Mouse (Mus musculus) kidney, postnatal 10 days (tissue): ENCODE data around the gene Zmiz1.

Source experiments
- DNase-seq: peaks from one replicate; pipeline ENCODE4 v3.0.0; 2021; ENCODE audit warnings: mixed read lengths

Gene Zmiz1

DNA sequence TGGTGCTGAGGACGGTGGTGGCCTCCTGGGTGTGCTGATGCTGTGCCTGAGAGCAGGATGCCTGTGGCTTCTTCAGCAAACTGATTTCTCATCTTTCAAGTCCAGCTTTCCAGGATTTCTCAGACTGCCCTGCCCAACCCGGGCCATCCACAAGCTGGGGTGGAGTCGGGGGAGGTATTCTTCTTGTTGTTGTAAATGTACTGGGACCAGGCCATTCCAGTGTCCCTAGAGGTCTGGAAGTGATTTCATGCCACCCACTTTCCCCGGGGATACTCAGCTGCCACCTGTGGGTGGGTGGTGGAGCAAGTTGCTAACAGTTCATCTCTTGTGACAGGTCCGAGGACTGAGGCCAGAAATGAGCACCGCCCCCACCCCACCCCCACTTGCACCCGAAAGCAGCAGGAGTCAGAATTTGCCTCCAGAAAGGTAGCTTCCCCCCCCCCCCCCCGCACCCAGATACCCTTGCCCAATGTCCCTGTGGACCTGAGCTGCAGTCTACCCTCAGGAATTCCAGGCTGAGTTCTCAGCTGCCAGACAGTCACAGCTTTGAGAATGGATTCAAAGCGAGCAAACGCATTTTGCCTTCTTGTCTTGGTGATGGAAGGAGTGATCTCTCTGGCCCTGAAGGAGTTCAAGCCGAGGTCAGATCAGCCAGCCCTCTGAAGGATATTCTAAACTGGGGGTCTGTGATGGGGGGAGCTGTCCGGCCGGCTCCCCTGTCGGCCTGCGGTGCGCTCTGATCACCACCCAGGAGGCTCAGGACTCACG is 2.1 kb upstream of the Zmiz1 start:
- DNase-seq, result peak; percentile 65

DNA sequence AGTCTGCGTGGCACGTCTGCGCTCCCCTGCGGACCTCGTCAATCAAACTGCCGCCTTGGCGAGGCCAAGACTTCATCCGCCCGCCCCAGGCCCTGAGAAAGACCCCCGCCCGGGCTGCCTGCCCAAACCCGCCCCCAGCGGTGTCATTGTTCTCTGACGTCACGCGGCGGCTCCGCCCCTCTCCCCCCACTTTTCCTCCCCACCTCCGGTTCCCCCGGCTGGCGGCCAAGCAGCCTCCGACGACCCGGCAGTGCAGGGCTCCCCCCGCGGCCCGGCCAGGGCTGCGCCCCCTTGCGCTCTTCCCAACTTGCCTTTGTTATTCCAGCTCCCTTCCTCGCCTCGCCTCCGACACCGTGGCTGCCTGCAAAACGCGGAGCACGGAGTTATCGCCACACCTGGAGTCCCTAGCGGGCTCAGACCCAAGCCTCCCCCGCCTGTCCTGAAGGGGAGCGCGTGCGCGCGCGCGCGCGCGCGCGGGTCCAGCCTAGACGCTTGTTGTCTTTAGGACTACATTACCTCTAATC is 1.5 kb upstream of the Zmiz1 start:
- DNase-seq, result peak; percentile 98

DNA sequence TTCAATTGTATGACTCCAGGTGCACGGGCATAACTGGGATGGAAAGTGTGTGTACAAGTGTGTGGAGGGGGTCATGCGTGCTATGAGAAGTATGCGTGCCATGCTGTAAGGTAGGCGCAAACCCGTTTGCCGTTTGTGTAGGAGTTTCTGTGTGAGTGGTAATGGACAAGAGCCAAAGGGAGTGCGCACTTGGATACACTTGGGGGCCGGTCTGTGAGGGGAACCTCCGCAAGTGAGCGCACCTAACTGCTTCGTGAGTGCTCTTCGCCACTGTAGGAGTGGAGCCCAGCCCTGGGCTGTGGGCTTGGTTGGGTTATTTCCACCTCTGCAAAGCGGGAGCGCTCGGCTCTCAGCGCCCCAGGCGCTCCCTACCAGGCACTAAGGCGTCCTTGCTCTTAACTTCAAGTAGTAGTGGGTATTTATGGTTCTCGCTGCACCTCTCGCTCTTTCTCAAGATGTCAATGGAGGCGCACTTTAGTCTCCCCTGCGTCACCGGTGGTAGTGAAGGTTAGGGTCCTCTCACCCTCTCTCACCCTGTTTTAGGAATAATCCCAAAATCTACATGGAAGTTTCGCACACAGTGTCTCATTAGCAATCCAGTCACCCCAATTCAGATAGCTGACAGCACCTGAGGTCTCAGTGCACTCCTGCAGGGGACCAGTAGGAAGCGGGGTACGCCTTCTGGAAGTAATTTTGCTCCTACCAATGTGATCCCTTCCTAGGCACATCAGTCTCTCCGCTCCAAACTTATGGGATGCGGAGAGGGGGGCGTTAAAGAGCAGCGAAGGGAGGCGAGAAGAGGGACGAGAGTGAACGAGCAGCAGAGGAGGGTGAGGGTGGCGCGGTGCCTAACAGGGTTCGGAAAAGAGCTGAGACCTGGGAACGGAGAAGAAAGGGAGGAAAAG is 622 bp upstream of the Zmiz1 start:
- peak; percentile 51 for DNase-seq

DNA sequence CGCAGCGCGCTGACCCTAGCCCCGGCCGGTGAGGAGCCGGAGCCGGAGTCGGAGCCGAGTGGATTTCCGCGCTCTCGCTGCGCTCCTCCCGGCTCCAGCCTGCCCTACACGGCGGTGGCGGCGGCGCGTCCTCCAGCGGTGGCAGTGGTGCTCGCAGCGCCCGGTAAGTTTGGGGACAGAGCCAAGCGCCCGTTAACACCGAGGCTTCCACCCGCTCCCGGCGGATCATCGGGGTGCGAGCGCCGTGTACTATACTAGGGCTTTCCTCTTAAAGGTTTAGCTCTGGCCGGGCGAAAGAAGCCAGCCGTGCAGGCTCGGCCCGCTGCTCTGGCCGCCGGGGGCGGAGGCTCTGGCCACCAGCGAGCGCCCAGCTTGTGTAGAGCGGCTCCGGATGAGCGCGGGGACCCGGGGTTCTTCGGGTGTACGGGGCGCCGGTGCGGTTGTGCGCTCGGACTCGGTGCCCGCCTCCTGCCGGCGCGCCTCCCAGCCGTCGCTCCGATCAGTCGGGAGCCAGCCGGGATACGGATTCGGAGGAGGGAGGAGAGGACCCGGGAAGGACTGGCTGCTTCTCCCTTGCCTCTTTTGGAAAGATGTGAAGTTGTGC is 511 bp downstream of the Zmiz1 start:
- no peak for DNase-seq

DNA sequence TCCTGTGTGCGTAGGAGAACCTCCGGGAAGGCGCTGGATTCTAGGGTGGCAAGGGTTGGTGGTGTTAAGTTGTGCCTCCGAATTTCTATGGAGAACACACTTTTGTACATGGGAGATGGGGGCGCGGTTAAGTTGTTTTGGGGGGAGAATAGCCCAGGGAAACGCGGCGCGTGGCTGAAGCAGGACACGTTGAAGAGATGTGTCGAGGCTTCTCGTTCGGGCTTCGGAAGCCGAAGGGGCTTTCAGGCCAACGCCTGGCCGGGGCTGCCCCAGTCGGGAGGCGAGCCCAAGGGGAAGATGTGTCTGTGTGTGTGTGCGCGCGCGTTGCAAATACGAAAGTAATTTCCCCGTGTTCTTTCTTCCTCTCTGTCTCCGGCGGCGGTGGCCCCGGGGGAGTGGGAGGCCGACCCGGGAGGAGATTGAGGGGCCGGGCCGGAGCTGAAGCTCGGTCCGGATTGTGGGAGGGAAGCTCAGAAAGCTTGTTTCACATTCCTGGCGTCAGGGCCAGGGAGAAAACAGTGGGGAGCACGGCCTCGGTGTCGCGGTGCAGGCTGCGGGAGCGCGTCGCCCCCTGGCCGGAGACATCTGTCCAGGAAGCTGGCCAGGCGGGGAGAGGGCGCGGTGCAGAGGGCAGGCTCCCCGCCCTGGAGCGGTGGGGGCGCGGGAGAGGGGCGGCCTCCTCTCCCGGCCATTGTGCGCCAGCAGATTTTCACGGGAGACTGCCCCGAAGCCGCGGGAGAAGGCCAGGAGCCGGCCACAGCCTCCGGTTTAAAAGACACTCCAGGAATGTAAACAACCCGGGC is 1.2 kb downstream of the Zmiz1 start:
- DNase-seq, result peak; percentile 85

DNA sequence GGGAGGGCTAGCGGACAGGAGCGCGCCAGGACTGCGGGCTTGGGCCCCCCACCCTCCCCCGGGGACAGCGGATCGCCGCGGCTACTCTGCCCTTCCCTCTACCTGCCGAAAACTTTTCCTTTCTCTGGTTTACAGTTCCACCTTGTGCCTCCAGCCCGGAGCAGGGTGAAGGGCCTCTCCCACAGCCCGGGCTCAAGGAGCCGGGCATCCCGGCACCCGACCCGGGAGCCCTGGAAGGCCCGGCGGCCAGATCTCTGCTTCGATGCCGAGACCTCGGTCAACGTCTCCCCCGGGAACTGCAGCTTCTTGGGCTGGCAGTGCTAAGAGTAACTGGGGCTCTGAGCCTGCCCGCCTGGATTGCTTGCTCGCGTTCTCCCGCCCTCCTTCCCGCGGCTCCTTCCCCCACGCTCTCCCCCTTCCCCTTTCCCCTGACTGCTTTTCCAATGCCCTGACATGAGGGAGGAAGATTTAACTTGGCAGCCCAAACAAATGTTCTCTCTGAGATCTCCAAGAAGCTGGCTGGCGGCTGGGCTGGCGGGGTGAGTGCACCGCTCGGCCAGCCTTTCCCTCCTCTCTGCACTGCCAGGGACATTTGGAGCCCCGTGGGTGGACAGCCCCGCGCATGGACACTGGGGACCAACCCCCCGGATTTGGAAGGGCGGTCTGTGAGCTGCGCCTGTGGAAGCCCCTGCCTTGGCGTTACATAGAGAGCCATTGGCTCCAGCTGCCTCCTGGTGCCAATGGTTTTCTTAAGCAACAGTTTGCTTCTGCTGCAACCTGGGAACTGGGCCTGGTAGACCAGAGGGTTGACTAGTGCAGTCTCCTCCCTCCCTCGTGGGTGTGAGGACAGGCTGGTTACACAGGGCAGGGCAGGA is 2.1 kb downstream of the Zmiz1 start:
- DNase-seq, result peak; percentile 78

DNA sequence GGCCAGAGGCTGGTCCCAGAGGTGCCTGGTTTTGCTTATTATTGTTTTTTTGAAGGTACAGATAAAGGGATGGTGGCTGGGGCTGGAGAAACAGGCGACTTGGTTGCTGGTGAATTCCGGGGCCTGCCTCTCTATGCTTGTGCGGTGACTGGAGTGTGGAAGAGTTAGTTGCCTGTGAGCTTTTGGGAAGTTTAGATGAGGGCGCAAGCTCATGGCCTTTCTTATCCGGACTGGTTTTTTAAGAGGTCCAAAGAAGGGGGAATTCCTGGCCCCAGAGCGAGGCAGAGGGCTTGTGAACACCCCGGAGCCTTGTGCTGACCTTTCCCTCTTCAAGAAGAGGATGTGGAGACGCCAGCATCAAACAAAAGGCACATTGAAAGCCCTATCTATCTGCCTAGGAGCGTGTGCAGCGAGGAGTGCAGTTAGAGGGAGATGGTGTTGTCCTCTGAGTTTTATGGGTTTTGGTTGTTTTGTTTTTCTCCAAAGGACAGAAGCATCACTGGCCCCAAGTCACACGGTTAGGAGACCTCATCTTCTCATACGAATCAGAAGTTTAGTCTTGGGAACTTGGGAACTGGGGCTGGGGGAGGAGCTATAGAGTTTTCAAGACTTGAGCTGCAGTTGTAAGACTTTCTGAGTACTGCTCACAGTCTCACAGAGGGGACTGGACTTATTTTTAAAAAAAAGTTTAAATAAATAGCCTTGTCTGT is 2.8 kb downstream of the Zmiz1 start:
- DNase-seq, result peak; percentile 27

DNA sequence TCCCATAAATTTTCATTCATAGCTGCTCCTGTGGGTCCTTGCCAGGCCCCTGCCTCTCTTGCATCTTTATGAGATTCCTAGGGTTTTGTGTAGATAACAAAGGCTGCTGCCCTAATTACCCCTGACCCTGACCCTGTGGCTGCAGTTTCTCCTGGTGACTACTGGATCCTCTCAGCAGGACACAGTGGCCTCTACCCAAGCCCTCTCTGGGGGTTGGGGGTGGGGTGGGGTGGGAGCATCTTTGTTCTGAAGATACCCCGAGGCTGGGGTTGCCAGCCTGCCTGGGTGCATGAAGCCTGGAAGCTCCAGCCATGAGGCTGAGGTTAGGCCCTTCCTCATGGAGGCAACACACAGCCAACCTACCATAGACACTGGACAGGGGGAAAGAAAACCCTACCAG is 4.0 kb downstream of the Zmiz1 start:
- peak; percentile 13 for DNase-seq

DNA sequence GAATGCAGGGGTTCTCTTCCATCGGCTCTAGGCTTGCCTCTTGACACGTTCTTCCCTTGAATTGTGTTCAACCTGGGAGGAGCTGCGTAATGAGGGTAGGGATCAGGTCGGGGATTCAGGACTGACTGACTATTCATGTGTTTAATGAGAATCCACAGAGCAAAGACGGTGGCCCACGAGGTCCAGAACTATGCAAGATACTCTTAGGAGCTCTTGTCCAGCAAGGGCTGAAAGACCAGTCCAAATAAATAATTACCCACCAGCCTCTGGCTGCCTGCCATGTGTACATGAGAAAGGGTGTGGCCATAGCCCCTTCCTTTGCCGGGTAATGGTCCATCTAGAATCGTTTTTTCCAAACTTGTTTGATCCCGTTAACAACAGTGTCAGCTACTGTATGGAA is 4.9 kb downstream of the Zmiz1 start:
- peak; percentile 91 for DNase-seq

DNA sequence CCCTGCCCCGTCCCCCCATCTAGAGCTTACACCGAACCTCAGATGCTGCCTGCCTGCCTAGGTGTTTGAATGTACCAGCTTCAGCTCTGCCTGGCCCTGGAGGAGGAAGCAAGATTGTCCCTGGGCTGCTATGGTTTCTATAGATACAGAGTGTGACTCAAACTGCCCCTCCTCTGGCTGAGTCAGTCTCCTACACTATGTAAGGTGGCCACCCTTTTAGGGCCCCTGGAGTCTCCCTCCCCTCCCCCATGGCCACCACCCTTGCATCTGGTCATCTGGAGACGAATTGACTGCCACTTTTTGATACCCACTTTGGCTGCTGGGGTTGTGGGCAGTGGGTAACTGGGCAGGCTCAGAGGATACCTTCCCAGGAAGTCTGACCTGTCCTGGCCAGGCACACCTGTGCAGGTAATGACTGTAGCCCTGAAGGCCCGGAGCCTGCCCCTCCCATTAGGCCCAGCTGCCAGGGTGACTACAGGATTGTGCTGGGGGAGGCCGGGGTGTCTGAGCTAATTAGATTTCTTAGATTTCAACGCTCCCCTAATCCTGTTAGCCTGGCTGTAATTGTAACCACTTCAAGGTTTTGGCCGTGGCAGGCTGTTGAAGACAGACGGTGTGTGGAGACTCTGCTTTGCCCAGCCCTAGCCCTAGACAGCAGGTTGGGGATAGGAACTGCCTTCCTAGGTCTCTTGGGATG is 5.8 kb downstream of the Zmiz1 start:
- peak; percentile 35 for DNase-seq

DNA sequence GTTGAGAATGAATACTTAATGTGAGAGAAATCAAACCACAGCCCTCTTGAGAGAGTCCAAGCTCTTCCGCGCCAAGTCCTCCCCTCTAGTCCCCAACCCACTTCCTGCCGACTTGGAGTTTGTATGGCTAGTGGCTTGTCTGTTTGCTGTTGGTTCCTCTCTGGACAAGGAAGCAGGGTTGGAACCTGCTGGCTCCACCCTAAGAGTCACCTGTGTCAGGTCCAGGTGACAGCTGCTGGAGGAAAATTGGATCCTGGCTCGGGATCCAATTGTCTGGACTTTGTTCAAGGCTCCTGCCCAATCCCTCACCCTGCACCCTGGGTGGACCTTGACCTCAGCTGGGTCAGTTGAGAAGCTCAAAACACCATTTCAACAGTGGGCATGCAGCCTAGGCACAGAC is 7.4 kb downstream of the Zmiz1 start:
- peak; percentile 70 for DNase-seq

DNA sequence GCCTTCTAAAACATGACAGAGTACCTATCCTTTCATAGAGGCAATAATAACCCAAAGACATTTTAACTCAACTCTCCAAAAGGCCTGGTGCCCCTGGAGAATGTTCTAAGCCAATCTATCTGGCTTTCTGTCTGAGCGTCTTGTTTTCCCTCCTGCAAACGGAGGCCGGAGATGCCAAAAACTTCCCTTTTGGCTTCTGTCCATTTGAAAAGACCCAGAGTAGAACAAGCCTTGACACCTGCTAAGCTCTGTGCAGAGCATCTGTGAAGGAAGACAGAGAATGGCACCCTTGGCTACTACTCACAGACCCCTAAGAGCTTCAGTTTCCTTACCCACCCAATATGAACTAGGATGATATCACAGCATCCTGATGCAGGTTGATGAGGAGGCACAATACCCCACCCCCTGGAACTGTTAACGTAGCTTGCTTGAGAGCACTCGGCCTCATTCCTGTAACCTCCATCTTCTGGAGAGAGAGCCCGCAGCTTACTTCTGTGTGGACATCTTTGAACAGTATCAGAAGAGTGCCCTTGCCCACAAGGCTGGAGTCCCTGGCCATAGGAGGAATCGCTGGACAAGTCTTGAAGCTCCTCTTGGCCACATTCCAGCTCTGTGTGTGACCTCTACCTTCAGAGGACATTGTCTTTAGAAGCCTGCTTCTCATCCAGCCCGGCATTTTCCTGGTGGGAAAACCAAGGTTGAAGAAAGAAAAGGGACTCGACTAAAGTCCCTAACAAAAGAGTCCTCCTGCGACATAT is 9.1 kb downstream of the Zmiz1 start:
- DNase-seq, result peak; percentile 75

DNA sequence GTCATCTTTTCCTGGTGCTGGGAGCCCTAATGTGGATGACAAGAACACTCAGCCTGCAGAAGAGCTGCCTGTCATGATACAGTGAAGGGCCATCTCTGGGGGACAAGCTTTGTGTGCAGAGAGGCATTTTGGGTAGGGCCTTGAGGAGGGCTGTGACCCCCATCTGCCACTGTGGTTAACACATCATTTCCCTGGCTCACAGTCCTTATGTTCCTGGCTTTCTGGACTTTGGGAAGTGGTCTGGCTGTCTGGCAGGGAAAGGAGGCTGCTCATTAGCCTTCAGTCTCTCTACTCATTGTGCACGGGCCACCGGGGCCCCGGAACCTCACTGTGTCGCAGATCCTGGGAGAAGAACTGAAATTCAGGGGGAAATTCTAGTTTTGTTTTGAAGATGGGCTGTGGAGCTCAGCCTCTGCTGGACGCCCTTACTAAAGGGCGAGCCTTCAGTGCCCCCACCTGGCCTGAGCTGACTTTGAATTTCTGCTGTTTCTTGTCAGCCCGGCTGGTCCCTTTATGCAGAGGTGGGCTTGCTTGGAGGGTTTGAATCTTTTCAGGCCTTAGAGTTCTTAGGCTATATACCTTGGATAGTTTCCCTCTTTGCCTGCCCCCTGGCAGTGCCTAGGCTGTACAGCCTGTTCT is 10.0 kb downstream of the Zmiz1 start:
- peak; percentile 30 for DNase-seq

DNA sequence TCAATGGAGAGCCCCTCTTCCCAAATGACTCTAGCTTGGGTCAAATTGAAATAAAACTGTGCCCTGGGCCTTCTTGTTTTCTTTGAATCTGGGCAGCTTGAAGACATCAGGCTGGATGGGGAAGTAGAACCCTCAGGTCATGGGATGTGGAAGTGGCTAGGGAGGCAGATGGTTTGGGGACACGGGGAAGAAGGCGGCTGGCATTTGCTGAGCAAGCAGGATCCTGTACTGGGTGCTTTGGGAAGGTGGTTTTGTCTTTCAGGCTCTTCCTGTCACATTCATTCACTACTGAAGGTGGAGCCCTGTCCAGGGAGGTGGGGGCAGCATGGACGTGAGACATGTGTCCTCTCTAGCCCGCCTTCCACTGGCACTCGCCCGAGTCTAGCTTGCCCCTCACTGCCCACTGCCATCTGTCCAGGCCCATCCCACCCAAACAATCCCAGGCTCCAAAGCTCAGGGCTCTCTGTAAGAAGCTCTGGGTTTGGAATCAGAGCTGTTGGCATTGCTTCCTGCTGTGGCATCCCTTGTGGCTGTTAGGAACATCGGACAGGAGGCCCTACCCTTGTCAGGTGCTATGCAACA is 11.3 kb downstream of the Zmiz1 start:
- DNase-seq, result peak; percentile 27

DNA sequence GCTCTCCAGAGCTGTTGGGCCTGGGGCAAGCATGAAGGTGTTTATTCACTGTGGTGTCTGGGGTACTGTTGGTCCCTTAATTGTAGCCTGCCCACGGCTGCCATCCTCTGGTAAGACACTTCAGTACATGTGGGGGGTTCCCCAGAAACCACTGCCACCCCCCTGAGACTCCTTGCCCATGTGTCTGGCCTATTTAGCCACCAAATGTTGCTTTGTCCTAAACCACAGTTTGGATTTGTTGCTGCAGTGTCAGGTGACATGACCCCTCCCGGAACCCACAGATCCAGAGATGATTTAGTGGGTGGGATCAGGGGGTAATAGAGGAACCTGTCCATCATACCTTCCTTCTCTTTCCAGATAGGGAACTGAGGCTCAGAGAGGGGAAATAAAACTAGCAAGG is 12.1 kb downstream of the Zmiz1 start:
- DNase-seq, result no peak

DNA sequence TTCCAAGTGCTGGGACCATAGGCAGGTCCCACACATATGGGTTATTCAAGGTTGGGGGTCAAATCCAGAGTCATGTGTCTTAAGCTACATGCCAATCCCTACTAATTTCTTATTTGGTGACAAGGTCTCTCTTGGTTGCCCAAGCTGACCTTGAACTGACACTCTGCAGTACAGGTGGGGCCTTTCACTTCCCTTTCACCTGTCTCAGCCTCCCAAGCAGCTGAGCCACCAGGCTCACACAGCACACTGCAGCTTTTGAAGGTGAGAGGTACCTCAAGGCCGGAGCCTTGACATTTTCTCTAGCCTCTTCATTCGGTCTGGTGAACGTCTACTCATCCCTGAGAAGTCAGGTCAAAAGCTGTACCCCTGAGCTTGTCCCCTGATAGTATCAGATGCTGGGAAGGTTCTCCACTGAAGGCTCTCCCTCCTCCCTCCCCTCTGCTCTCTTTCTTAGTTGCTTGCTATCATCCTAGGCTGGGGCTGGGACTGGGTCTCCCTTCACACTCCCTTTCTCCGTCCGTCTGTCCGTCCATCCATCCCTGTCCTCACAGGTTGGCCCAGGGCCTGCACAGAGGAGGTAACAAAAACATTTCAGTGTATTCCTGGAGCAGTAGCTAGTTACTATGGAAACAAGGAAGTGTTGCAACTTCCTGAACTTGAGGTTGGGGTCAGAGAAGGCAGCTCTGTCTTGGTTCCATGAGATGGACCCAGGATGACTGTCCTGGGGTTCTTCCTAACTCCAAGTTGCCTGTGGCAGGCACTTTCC is 13.3 kb downstream of the Zmiz1 start:
- DNase-seq, result peak; percentile 58

DNA sequence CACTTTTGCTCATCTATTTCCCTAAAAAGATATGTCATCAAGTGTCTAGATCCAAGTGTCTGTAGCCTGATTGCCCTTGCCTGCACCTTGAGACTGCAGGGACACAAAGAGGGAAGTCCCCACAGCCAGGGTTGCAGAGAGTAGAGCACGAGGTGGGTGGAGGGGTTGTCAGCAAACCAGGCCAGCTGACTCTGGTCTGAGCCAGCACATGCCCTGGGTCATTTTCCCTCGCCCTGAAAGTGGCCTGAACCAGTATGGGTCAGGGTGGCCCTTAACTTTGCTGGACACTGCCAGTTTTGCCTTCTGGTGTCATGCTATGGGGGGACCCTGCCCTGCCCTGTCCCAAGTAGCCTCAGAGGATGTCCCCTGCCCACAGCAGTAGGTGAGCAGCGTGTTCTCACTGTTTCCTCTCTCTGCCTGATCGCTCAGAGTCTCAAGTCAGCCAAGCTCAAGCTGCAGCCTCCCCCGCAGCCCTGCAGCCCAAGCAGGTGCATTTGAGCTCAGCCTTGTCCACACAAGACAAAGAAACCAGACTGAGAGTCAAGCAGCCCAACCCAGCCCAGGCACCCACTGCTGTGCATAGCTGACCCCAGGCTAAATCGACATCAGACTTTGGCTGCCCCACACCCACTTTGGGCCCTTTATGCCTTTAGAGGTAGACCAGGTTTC is 14.1 kb downstream of the Zmiz1 start:
- DNase-seq, result peak; percentile 76
